Mouse (Mus musculus): ENCODE measurements around the gene Pla2g4c.
"Not testable (repeated sequence)": the region's sequence is repeated elsewhere in the genome, so short reads cannot be mapped to it uniquely, and the experiment has no call there.

Gene Pla2g4c

GRCm38 (mm10) chr7:13324316-13324715, at the start of gene Pla2g4c:
Gene Pla2g4c, plus strand, starts transcription at chr7:13324655.
- no peak for DNase-seq (ENCODE audit: low spot score)

GRCm38 (mm10) chr7:13277081-13277480, 47.4 kb upstream of the Pla2g4c start, which contains the start of gene Lig1:
Gene Lig1, plus strand, starts transcription at chr7:13277283.
- DNase-seq (ENCODE audit: low spot score): no peak

- DNase-seq (ENCODE audit: low spot score): no peak
These were observed 46.6 kb upstream of the Pla2g4c start for GRCm38 (mm10) chr7:13277833-13278232.

GRCm38 (mm10) chr7:13278308-13278891, 46.1 kb upstream of the Pla2g4c start, which contains the start of gene Zswim9:
Gene Zswim9, minus strand, starts transcription at chr7:13278721.
- DNase-seq (ENCODE audit: low spot score): peak; percentile 93

- DNase-seq (ENCODE audit: low spot score): not testable (repeated sequence)
These were observed 45.5 kb upstream of the Pla2g4c start for GRCm38 (mm10) chr7:13278957-13279356.

- no peak for DNase-seq (ENCODE audit: low spot score)
These were observed 35.8 kb upstream of the Pla2g4c start for GRCm38 (mm10) chr7:13288621-13289020.

GRCm38 (mm10) chr7:13290041-13290675, 34.3 kb upstream of the Pla2g4c start:
- DNase-seq (ENCODE audit: low spot score): no peak

GRCm38 (mm10) chr7:13291370-13291769, 33.1 kb upstream of the Pla2g4c start:
- DNase-seq (ENCODE audit: low spot score): no peak

GRCm38 (mm10) chr7:13293878-13294855, 30.3 kb upstream of the Pla2g4c start:
- peak; percentile 24 for DNase-seq (ENCODE audit: low spot score)

- DNase-seq (ENCODE audit: low spot score): no peak
These were observed 29.2 kb upstream of the Pla2g4c start for GRCm38 (mm10) chr7:13295256-13295655.

- no peak for DNase-seq (ENCODE audit: low spot score)
These were observed 26.8 kb upstream of the Pla2g4c start for GRCm38 (mm10) chr7:13297636-13298035.

- DNase-seq (ENCODE audit: low spot score): no peak
These were observed 25.6 kb upstream of the Pla2g4c start for GRCm38 (mm10) chr7:13298821-13299220.

GRCm38 (mm10) chr7:13301643-13302042, 22.8 kb upstream of the Pla2g4c start:
- no peak for DNase-seq (ENCODE audit: low spot score)

- no peak for DNase-seq (ENCODE audit: low spot score)
These were observed 21.7 kb upstream of the Pla2g4c start for GRCm38 (mm10) chr7:13302780-13303179.

- no peak for DNase-seq (ENCODE audit: low spot score)
These were observed 21.1 kb upstream of the Pla2g4c start for GRCm38 (mm10) chr7:13303372-13303771.

GRCm38 (mm10) chr7:13309407-13309806, 15.0 kb upstream of the Pla2g4c start:
- no peak for DNase-seq (ENCODE audit: low spot score)

- no peak for DNase-seq (ENCODE audit: low spot score)
These were observed 13.8 kb upstream of the Pla2g4c start for GRCm38 (mm10) chr7:13310493-13311199.

GRCm38 (mm10) chr7:13311401-13311800, 13.1 kb upstream of the Pla2g4c start:
- no peak for DNase-seq (ENCODE audit: low spot score)

- peak; percentile 21 for DNase-seq (ENCODE audit: low spot score)
These were observed 10.3 kb upstream of the Pla2g4c start for GRCm38 (mm10) chr7:13314095-13314597.

- no peak for DNase-seq (ENCODE audit: low spot score)
These were observed 3.0 kb upstream of the Pla2g4c start for GRCm38 (mm10) chr7:13321424-13321823.

- DNase-seq (ENCODE audit: low spot score): no peak
These were observed 6.1 kb downstream of the Pla2g4c start for GRCm38 (mm10) chr7:13330575-13330974.

GRCm38 (mm10) chr7:13355943-13356342, 31.5 kb downstream of the Pla2g4c start:
- DNase-seq (ENCODE audit: low spot score): no peak

Measured in urinary bladder, postnatal 14 days (tissue).